Mouse (Mus musculus): ENCODE results near the gene Olfr222. TPM values are rescaled to one million over a fixed set of nuclear protein-coding genes. Genes with fewer than 3 reads are reported as not detected.

Olfr222 gene
- polyA plus RNA-seq, 1 experiment from 2014 or later: not detected

GRCm38 (mm10) chr11:59542442-59542841, 33.6 kb downstream of the Olfr222 start:
- no peak for ATAC-seq (ENCODE audit: insufficient read depth)
- Histone ChIP-seq H3K27me3 (ENCODE audit: insufficient read depth, low read length) (no peaks in the 10 kb centered on the region), H3K4me2 (no peak overlapping the region), H3K9ac (no peak overlapping the region), H3K4me1 (ENCODE audit: insufficient read depth) (no peaks in the 10 kb centered on the region), H3K27ac (ENCODE audit: low read depth) (no peak overlapping the region), H3K4me3 (ENCODE audit: low read depth, low read length) (no peak overlapping the region), H3K9me3 (ENCODE audit: low read depth, low read length) (no peaks in the 10 kb centered on the region), H3K36me3 (ENCODE audit: insufficient read depth) (no peaks in the 10 kb centered on the region)
- DNase-seq: no peak
- TF ChIP-seq CTCF (IDR thresholded peaks at IDR 0.05; ENCODE audit: low read depth): no peak
- 73% methylated on average over 6 of the region's 6 CpGs for WGBS

DNA sequence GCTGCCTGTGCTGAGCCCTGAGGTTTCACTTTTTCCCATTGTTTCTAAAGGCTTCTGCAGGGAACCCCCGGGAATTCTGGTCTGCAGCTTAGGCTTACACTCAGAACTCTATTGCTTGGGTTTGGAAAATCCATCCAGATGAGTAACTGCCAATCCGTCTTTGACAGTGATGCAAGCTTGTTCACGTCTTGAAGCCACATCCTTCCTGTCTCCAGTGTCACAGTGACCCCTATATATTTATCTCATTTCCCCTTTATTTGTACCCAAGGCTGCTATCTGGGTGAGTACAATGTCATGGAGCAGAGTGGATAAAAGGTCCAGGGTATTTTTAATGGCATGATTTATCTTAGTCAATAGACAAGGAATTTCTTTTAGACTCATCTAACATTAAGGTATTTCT, 34.7 kb downstream of the Olfr222 start, which contains the start of gene Nlrp3:
Gene Nlrp3 (plus strand): TSS at position 245 of the 400 bp plus-strand sequence.
- no peak within 1 kb of the TSS for H3K9ac ChIP-seq
- DNase-seq (no peak), ATAC-seq (ENCODE audit: insufficient read depth) (no peak)
- TF ChIP-seq CTCF (IDR thresholded peaks at IDR 0.05; ENCODE audit: low read depth): no peak
- no peaks in the 10 kb centered on the region for H3K27me3 ChIP-seq (ENCODE audit: insufficient read depth, low read length)
- H3K4me1 ChIP-seq (ENCODE audit: insufficient read depth): no peaks in the 10 kb centered on the region
- H3K36me3 ChIP-seq (ENCODE audit: insufficient read depth): no peaks in the 10 kb centered on the region
- WGBS: 39% methylated on average over 3 of the region's 3 CpGs
- H3K4me3 ChIP-seq (ENCODE audit: low read depth, low read length): no peak within 1 kb of the TSS
- no peak within 1 kb of the TSS for H3K27ac ChIP-seq (ENCODE audit: low read depth)
- H3K9me3 ChIP-seq (ENCODE audit: low read depth, low read length): no peaks in the 10 kb centered on the region
- no peak within 1 kb of the TSS for H3K4me2 ChIP-seq

GRCm38 (mm10) chr11:59540123-59540522, 35.9 kb downstream of the Olfr222 start:
- H3K27ac ChIP-seq (ENCODE audit: low read depth): no peak overlapping the region
- H3K4me3 ChIP-seq (ENCODE audit: low read depth, low read length): no peak overlapping the region
- WGBS: 58% methylated on average over 3 of the region's 3 CpGs
- H3K9me3 ChIP-seq (ENCODE audit: low read depth, low read length): no peaks in the 10 kb centered on the region
- no peak for DNase-seq
- no peak overlapping the region for H3K4me2 ChIP-seq
- ATAC-seq (ENCODE audit: insufficient read depth): no peak
- no peaks in the 10 kb centered on the region for H3K36me3 ChIP-seq (ENCODE audit: insufficient read depth)
- no peaks in the 10 kb centered on the region for H3K27me3 ChIP-seq (ENCODE audit: insufficient read depth, low read length)
- H3K4me1 ChIP-seq (ENCODE audit: insufficient read depth): no peaks in the 10 kb centered on the region
- TF ChIP-seq CTCF (IDR thresholded peaks at IDR 0.05; ENCODE audit: low read depth): no peak
- no peak overlapping the region for H3K9ac ChIP-seq

- WGBS: 25% methylated on average over 11 of the region's 11 CpGs
- H3K9ac ChIP-seq: no peak overlapping the region
- H3K4me3 ChIP-seq (ENCODE audit: low read depth, low read length): no peak overlapping the region
- H3K4me2 ChIP-seq: peak overlapping the region; percentile 10; the same call in 1 of the 2 replicates
- DNase-seq (peak; percentile 76), ATAC-seq (ENCODE audit: insufficient read depth) (0 out of 2 replicates have a peak, but pooled peaks have one; percentile 52)
- H3K27me3 ChIP-seq (ENCODE audit: insufficient read depth, low read length): no peaks in the 10 kb centered on the region
- no peaks in the 10 kb centered on the region for H3K36me3 ChIP-seq (ENCODE audit: insufficient read depth)
- H3K27ac ChIP-seq (ENCODE audit: low read depth): no peak overlapping the region
- TF ChIP-seq CTCF (IDR thresholded peaks at IDR 0.05; ENCODE audit: low read depth): peak; percentile 43
- H3K9me3 ChIP-seq (ENCODE audit: low read depth, low read length): no peaks in the 10 kb centered on the region
- H3K4me1 ChIP-seq (ENCODE audit: insufficient read depth): no peaks in the 10 kb centered on the region
These were observed 37.6 kb downstream of the Olfr222 start for GRCm38 (mm10) chr11:59538387-59538786.

DNA sequence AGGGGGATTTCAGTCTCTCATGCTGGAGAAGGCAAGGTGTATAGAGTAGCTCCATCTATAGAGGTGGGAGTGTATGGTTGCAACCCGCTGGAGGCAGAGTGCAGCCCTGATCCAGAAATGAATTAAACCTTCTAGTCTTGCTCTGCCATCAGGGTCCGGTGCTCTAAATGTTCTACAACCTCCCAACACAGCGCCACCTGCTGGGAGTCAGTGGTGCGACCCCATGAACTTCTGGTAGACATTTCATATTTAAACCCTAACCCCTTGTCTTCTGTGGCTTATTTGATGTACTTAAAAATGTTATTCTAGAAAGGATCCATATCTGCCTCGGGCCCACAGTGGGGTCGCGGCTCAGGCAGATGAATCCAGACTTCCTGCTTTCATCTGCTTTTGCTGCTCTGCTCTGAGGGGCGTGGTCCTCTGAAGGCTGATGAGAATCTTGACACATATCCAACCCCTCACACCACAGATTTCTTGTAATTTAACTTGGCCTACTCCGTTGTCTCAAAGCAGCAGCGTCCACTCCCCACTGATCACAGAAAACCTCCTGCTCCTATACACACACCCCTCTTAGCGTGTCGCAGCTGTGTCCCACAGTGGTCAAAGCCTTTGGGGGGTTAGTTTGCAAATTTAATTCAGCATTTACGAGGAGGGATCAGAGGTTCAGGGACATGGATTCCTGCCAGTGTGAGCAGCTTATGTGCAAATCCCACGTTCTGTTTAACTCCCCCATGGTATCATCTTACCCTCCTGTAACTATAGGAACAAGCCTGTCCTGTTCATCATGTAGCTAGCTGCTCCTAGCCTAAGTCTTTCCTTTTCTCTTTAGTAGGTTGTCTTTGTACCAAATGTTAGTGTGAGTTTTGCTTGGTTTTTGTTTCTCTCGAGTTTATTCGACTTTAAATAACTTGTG, 38.6 kb downstream of the Olfr222 start:
- Histone ChIP-seq H3K4me2 (no peak overlapping the region), H3K9ac (no peak overlapping the region), H3K27me3 (ENCODE audit: insufficient read depth, low read length) (no peaks in the 10 kb centered on the region), H3K27ac (ENCODE audit: low read depth) (no peak overlapping the region), H3K9me3 (ENCODE audit: low read depth, low read length) (no peaks in the 10 kb centered on the region), H3K4me1 (ENCODE audit: insufficient read depth) (no peaks in the 10 kb centered on the region), H3K4me3 (ENCODE audit: low read depth, low read length) (no peak overlapping the region), H3K36me3 (ENCODE audit: insufficient read depth) (no peaks in the 10 kb centered on the region)
- ATAC-seq (ENCODE audit: insufficient read depth) (no peak), DNase-seq (no peak)
- peak; percentile 49 for TF ChIP-seq CTCF (IDR thresholded peaks at IDR 0.05; ENCODE audit: low read depth)
- 63% methylated on average over 16 of the region's 16 CpGs for WGBS

DNA sequence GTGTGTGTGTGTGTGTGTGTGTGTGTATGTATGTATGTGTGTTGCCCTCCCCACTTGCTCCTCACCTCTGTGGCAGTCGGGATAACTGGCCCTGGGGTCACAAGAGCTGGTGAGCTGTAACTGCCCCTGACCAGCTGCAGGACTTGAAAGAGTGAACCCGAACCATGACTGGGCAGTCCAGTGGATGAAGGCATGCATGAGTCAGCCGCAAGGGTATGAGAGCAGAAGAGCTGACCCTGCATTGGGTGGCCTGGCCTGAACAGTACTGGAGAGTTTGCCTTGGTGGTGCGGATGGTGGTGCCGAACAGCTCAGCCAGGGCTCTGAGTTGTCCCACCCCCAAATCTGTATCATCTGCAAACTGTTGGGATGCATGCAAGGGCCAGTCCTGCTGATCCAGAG, 44.5 kb downstream of the Olfr222 start:
- H3K27me3 ChIP-seq (ENCODE audit: insufficient read depth, low read length): no peaks in the 10 kb centered on the region
- no peaks in the 10 kb centered on the region for H3K9me3 ChIP-seq (ENCODE audit: low read depth, low read length)
- DNase-seq: no peak
- no peak for ATAC-seq (ENCODE audit: insufficient read depth)
- no peak overlapping the region for H3K4me2 ChIP-seq
- H3K4me3 ChIP-seq (ENCODE audit: low read depth, low read length): no peak overlapping the region
- H3K9ac ChIP-seq: no peak overlapping the region
- no peaks in the 10 kb centered on the region for H3K36me3 ChIP-seq (ENCODE audit: insufficient read depth)
- H3K27ac ChIP-seq (ENCODE audit: low read depth): no peak overlapping the region
- no peaks in the 10 kb centered on the region for H3K4me1 ChIP-seq (ENCODE audit: insufficient read depth)
- 54% methylated on average over 5 of the region's 5 CpGs for WGBS
- no peak for TF ChIP-seq CTCF (IDR thresholded peaks at IDR 0.05; ENCODE audit: low read depth)

GRCm38 (mm10) chr11:59530870-59531535, 45.0 kb downstream of the Olfr222 start:
- TF ChIP-seq CTCF (IDR thresholded peaks at IDR 0.05; ENCODE audit: low read depth): no peak
- no peak for DNase-seq

More at GRCm38 (mm10) chr11:59530870-59531535, 45.0 kb downstream of the Olfr222 start:
- H3K27me3 ChIP-seq (ENCODE audit: insufficient read depth, low read length): no peaks in the 10 kb centered on the region
- WGBS: 58% methylated on average over 6 of the region's 6 CpGs
- no peaks in the 10 kb centered on the region for H3K36me3 ChIP-seq (ENCODE audit: insufficient read depth)
- H3K4me1 ChIP-seq (ENCODE audit: insufficient read depth): no peaks in the 10 kb centered on the region
- H3K4me3 ChIP-seq (ENCODE audit: low read depth, low read length): no peak overlapping the region
- no peak overlapping the region for H3K9ac ChIP-seq
- H3K27ac ChIP-seq (ENCODE audit: low read depth): no peak overlapping the region
- no peak overlapping the region for H3K4me2 ChIP-seq
- no peaks in the 10 kb centered on the region for H3K9me3 ChIP-seq (ENCODE audit: low read depth, low read length)
- peak; percentile 17; the same call in 1 of the 2 replicates for ATAC-seq (ENCODE audit: insufficient read depth)
